Mouse (Mus musculus) gastrocnemius, adult 18-20 months (tissue): ENCODE measurements around the gene Orc4. TPM values are rescaled to one million over a fixed set of nuclear protein-coding genes. Genes with fewer than 3 reads are reported as not detected.
"Not testable (repeated sequence)": the region's sequence is repeated elsewhere in the genome, so short reads cannot be mapped to it uniquely, and the experiment has no call there.

Experiments used
- DNase-seq: peaks from one replicate; pipeline ENCODE4 v3.0.0; 2021; ENCODE audit warnings: low spot score
- long read RNA-seq, 2 experiments: library from polyadenylated mRNA; stranded (forward); transcript quantifications; one replicate each; pipeline ENCODE4 v2.0.0; 2021
- total RNA-seq, 2 experiments: library from RNA; stranded (reverse); gene quantifications; 2 replicates each; pipeline ENCODE4 v1.2.3; 2021

Gene Orc4
- total RNA-seq = 10 to 100 TPM; 22.8 to 29.9 TPM
- long read RNA-seq, experiment 1, full-length matches to known transcripts = 17 of 35 reads
- long read RNA-seq, experiment 1, partial matches to known transcripts = 3 of 35 reads
- long read RNA-seq, experiment 1, other reads (novel, unspliced or antisense) = 15 of 35 reads
- long read RNA-seq, experiment 2, full-length matches to known transcripts = 15 of 26 reads
- long read RNA-seq, experiment 2, partial matches to known transcripts = 2 of 26 reads
- long read RNA-seq, experiment 2, other reads (novel, unspliced or antisense) = 9 of 26 reads

DNA sequence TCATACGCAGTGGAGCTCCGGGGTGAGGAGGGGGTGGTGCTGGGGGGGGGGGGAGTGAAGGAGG is at the start of gene Orc4:
Gene Orc4 (minus strand): TSS at position 26 of the 64 bp plus-strand sequence.
- DNase-seq = no peak

DNA sequence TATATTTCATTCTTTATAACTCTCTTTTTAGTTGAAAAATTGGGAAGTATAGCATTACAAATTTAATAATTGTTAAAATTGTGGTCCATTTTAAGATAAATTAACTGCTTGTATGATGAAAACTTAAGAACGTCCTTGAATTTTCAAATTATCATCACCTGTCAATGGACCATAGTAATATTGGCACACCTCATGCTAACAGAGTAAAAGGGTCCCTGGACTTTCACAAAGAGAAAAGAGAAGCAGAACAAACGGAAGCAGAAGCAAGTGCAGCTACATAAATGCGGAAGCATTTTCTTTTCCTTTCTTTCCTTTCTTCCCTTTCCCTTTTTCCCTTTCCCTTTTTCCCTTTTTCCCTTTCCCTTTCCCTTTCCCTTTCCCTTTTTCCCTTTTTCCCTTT is 40.2 kb upstream of the Orc4 start:
- no peak for DNase-seq

DNA sequence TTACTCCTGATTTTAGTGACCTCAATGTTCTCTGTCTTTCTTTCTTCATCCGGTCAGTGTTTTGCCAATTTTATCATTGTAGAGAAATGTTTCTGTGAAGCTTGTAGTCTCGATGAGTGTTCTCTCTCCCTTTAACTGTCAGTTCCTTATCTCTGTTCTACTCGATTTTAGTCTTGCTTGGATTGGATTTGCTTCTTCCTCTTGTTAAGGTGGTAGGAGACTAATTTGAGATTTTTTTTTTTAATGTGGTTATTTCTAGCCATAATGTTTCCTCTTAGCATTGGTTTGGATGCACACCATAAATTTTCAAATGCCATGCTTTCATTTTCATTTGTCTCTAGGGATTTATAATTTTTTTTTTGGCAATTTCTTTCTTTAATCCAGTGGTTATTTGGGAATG is 28.8 kb upstream of the Orc4 start:
- DNase-seq = no peak

DNA sequence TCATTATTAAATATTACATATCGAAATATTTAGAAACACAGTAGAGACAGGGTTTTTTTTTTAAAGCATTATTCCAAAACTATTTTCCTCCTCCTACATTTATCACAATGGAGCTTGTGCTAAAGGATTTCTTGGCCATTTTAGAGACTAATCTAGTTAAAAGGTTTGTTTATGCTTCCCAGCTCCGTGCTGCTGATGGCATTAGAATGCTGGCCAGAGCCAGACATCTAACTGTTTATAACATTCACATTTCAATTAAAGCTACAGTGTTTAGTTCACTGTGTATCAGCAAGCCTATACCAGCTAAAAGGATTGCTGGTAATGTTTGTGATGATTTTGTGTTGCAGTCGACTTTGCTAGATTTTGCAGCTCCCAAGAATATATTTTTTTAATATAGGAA is 6.5 kb upstream of the Orc4 start:
- no peak for DNase-seq

DNA sequence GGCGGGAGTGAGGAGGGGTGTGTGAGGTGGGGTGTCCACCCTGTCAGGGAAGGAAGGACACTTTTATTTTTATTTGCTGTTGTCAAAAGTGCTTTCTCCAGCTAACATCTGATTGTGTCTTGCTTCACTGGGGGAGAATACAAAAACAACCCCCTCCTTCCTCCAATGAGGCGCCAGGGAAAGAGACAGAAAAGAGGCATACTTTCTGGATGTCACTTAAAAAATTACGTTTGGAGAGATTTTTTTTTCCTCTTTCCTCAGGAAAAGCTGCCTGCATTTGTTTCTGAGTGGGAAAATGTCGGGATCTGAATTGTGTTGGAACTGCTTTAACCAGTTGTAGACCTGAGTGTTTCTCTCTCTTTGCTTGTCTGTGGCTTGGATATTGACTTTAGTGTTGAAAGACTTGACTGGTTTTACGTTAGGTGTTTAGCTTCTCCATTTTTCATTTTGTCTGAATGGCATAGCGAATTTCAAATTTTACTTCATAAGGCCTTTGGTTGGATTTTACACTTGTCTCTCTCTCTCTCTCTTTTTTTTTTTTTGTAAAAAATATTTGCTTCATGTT is 321 bp upstream of the Orc4 start:
- peak; percentile 4 for DNase-seq

DNA sequence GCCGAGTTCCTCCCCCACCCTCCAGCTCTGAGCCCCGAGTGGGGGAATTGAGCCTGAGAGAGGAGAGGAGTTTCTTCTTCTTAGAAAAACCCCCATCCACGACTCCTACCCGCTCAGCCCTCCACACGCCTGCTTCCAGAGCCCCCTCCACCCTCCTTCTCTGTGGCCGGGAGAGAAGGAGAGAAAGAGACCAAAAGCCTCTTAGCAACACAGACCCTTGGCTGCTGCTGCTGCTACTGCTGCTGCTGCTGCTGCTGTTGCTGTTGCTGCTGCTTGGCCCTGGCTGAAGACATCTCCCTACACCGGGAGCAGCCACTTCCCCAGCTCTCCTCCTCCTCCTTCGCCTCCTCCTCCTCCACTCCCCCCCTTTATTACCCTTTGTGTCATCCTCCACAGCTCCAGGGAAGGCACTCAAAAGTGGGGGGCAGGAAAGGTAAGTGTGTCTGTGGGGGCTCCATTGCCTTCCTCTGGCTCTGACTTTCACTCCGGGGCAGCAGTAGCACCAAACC is 280 bp downstream of the Orc4 start:
- peak; percentile 19 for DNase-seq

DNA sequence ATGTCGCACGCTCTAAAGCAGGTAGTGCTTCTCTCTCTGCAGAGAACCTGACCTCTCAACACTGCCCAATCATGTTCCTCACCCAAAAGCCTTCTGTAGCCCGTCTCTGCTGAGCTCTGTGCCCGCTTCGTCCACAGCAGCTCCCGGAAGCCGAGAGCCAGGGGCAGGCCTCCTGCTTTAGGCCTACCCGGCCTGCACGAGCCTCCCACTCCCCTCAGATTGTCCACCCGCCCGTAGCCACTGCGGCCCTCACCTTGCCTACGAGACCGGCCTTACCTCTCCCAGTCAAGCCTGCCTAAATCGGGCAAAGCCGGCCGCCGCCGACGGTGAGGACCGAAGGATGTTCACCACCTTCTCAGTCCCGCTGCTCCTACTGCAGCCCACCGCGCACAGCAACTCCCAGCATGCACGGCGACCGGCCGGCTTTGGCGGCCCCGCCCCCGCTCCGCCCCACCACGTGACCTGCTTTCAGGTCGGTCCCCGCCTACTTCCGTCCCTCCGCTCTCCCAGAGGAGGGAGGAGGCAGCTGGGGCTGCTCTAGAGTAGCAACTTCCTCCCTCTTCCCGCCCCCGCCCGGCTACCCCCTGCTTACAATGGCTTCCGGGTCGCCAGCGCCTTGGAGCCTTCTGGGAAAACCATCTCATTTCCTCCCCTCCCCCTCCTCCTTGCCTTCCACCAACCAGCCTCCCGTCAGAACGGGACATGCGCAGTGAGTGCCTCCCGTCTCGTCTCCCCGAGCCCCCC is 1.1 kb downstream of the Orc4 start, which contains the start of gene Mbd5:
Gene Mbd5 (plus strand): TSS at position 668 of the 744 bp plus-strand sequence.
- DNase-seq = peak; percentile 98

DNA sequence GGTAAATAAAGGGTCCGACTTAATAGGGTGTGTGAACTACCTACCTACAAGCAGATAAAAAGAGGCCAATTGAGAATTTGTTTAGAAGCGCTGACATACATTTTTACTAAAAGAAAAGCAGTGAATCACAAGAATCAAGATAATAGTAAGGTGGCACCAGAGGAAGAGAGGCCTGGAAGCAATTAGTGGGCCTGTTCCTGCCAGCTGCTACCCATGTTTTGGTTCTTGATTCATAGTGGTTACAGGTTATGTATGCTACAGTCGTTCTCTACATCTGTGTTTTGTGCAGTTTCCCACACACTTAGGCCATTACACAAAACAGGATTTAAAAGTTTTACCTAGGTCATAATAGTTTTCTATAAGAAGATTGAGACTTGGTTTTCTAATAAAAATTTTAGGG is 2.3 kb downstream of the Orc4 start:
- DNase-seq = no peak

DNA sequence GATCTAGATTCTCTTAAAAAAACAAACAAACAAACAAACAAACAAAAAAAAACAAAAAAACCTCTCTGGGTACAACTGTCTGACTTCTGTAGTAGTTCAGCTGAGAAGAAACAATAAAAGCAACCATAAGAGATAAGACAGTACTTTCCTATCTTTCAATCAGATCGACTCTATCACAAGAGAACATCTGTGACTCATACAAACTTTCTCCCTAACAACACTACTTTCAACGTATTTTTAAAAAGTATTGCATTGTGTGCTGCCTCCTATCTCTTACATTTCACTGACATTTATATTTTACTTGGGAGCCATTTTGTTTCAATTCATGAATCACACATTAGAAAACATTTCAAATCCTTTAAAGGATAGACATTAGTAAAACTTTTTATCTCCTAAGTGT is 15.0 kb downstream of the Orc4 start:
- DNase-seq = no peak

DNA sequence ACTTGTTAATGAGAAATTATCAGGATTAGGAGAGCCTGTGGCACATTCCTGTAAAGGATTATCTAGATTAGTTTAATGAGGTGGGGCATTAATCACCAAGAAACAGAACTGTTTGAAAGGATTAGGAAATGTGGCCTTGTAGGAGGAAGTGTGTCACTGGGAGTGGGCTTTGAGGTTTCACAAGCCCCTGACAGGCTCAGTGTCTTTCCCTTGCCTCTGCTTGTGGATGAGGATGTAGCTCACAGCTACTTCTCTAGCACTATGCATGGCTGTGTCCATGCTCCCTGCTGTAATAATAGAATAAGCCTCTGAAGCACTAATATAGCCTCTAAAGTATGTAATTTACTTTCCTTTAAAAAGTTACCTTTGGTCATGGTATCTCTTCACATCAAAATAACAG is 34.2 kb downstream of the Orc4 start:
- no peak for DNase-seq

DNA sequence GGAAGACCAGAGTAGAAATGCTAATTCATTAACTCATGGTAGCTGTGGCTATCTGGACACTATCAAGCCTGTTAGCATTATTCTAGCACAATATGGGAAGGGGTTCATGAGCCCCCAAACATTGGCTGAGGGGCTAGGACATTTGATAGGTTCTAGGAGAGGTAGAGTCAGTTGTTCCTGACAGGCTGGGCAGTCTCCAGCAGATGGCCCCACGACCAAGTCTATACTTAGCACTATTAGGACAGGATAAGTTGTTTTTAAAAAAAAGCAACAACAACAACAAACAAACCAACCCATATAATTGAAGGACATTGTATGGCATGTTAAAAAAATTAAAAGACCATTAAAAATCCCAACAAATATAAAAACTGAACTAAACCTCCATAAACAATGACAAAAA is 35.9 kb downstream of the Orc4 start:
- DNase-seq = no peak

DNA sequence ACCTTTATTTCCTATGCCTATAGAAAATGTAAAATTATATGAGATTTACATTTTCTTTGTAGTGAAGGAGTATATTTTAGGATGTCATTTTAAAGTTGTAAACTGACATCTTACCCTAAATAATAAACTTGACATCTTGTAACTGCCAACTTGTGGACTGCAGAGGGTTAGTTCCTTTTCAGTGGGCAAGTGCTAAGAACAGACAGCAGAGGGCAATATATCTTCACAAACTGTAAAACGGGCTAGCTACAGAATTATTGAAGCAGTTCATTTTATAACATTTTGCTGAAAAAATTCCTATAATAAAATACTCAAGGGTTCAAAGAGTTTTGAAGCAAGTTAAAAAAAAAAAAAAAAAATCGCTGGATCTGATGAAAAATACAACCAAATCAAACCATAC is 41.2 kb downstream of the Orc4 start:
- no peak for DNase-seq

DNA sequence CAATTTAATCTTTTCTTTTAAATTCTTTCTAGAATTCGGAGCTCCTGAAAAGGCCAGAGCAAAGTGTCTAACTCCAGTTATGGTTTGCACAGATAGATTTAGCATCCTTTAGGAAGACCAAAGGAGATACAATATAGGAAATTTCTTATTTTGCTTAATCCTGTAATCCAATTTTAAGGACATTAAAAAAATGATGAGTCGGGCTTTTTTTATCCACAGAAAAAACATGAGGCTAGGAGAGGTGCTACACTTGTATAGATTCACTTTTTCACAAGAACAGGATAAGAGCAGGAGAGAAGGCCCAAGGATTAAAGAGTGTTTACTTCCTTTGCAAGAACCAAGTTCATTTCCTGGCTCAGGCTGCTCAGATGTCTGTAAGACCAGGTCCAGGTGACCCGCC is 54.9 kb downstream of the Orc4 start:
- DNase-seq = no peak

DNA sequence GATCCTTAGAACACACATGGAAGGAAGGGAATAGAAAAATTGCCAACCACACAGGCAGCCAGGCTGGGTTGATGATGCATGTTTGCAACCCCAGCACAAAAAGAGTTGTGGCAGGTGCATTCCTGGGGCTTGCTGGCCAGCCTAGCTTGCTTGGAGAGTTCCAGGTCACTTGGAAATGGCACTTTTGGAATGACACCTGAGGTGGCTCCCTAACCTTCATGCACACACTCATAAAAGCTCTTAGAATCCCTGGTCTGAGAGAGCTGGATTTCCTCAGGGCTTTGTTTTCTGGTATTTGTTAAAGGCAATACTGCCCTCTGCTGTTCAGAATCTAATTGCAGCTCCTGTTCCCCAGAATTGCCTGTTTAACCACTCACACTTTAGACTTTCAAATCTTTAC is 64.1 kb downstream of the Orc4 start:
- DNase-seq = peak; percentile 75

DNA sequence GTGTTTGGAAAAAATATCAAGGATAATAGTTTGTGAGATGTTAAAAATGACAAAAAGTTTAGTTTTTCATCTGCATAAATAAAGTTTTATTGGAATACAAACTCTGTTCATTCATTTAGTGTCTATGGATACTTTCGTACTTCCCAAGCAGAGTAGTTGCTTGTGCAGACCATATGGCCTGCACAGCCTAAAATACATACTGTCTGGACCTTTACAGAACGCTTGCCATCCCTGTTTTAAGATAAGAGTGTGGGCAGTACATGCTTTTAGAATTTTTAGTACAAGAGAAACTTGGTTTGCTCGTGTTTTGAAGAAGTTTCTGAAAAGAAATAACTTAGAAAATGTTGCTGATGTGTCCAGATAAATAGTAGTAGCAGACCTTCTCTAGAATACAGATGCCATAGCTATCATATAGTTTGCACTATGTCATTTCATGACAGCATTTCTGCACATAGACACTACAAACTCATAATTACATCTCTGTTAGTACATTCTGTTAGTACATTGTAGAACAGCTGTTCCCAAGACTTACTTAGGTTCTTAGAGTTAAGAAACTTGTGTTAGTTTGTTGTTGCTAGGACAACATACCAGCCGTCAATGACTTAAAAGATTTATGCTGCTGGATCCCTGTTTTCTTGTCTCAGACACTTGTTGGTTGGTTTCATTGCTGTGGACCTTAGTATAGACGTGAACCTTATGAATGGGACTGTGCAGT is 81.7 kb downstream of the Orc4 start:
- no peak for DNase-seq

DNA sequence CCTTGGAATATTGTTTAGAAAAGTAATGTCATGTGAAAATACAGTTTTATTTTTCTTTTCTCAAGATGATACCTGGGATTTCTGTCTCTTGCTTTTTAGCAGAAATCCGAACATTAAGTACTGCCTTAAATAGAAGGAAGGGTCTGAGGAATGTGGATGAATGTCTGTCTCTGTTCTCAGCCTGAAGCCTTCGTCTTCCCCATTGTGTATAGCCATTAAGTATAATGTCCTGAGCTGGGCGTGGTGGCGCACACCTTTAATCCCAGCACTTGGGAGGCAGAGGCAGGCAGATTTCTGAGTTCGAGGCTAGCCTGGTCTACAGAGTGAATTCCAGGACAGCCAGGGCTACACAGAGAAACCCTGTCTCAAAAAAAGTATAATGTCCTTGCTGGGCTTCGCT is 84.5 kb downstream of the Orc4 start:
- DNase-seq = not testable (repeated sequence)

Other genes with a start within 250 kb of the Orc4 start
- 10 to 100 TPM; 18.6 to 25.2 TPM for gene Acvr2a, start 136.2 kb downstream of the Orc4 start, total RNA-seq
- gene Mbd5, start 769 bp downstream of the Orc4 start, total RNA-seq = 10 to 100 TPM; 39.1 to 40.4 TPM